8 mouse cellular contexts compared by ENCODE assay signal in genomic region chr10:75182151-75182774, GRCm38 (mm10). TPM values are rescaled to one million over a fixed set of nuclear protein-coding genes. Genes with fewer than 3 reads are reported as not detected.
DNase-seq lines count a peak whose midpoint lies in the region; ATAC-seq lines count a peak whose summit lies in the region.

No protein-coding gene starts in this region.

- peaks cover 80% of the 10 kb centered on the region for H3K36me3 ChIP-seq in hindbrain, embryonic 10.5 days

- no peak overlapping the region for H3K4me3 ChIP-seq in hindbrain, embryonic 10.5 days

- DNase-seq in ES-CJ7 (ENCODE audit: low read depth, low spot score) = peak; percentile 74
- peak; percentile 85 for DNase-seq in brain, adult 2 months (ENCODE audit: low read depth, low spot score)
- DNase-seq in hindbrain, embryonic 10.5 days (ENCODE audit: low spot score) = peak; percentile 67
- DNase-seq in layer of hippocampus, postnatal 10 days (ENCODE audit: low spot score in 2 of 2) = peak; percentile 82 to 87
- DNase-seq in lung, postnatal 14 days = peak; percentile 83
- DNase-seq in retina, postnatal 1 day = peak; percentile 71
- DNase-seq in thymus, postnatal 25 days = peak; percentile 77

- no peaks in the 10 kb centered on the region for H3K9me3 ChIP-seq in hindbrain, embryonic 10.5 days

- peak; percentile 72 for ATAC-seq in erythroid progenitor cell, adult 5-6 weeks (replicated peaks; ENCODE audit: low FRiP score, poor library complexity, severe bottlenecking)

- H3K27me3 ChIP-seq in hindbrain, embryonic 10.5 days (ENCODE audit: insufficient read depth, poor library complexity, severe bottlenecking) = no peaks in the 10 kb centered on the region

- 59% methylated on average over 14 of the region's 14 CpGs for WGBS in hindbrain, embryonic 10.5 days

- H3K4me1 ChIP-seq in hindbrain, embryonic 10.5 days (replicated peaks) = peaks cover 6% of the 10 kb centered on the region; the same call in 1 of the 2 replicates

- no peak overlapping the region for H3K27ac ChIP-seq in hindbrain, embryonic 10.5 days

RNA-seq across cellular contexts. Expression of gene Specc1l, which starts 29.6 kb away (rescaled TPM):
- 15.5 and 16.6 TPM in 2 replicates for total RNA-seq in erythroid progenitor cell, adult 5-6 weeks (2015; ENCODE audit: low replicate concordance)
- total RNA-seq in erythroid progenitor cell, adult 5-6 weeks (2017; ENCODE audit: low replicate concordance) = 23.7 and 24.5 TPM in 2 replicates
- polyA plus RNA-seq in hindbrain, embryonic 10.5 days (2016; fragmentation: Nextera tagmentation; extraction: Ambion mirVana) = 38.5 and 38.8 TPM in 2 replicates
- total RNA-seq in layer of hippocampus, postnatal 10 days (2021) = 10 to 100 TPM; 45.9 to 47.3 TPM
